ENCODE assay signal across 16 mouse cellular contexts in the genomic region with DNA sequence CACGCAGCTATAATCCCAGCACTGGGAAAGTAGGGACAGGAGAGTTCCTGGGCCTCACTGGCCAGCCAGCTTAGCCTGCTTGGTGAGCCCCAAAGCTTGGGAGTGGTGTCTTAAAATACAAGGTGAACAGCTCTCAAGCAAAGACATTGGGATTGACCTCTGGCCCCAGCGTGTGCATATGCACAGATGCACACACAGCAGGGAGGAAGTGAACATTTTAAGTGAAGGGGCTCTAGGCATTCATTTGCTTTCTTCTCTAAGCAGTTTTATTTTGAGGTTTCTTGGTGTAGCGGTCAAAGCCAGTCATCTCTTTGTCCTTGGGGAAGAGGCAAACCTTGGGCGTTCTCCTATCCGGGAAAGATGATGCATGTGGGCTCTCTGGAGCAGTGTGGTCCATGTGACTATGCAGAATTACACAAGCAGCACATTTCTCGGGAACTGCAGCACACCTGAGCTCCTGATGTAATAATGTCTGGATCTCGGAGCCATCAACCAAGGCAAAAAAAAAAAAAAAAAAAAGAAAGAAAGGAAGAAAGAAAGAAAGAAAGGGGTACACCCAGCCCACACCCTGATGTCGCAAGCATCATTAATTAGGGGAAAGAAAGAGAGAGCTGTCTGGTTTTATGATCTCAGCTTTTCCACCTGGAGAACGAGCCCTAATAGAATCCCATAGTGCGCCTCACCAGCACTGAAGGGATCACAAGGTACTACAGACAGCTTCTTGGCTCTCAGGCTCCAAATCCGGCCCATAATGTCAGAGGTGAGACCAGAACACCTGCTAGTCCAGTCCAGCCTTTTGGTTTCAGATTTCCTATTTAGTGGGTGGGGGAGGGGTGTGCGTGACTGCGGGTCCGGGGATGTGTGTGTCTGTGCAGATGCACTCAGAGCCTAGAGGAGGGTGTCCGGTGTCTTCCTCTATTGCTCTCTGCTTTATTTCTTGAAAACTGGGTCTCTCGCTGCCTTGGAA.
DNase-seq lines count a peak whose midpoint lies in the region; ATAC-seq and TF ChIP-seq lines count a peak whose summit lies in the region.
"Had no signal": no experiment of that assay in that cellular context is flagged by ENCODE, and none has a peak within 500 bp of the region (broad histone marks: within the 10 kb centered on the region; RNA-seq: fewer than 3 reads in every experiment).

No protein-coding gene starts in this region.

- no peak overlapping the region for H3K9ac ChIP-seq in midbrain, embryonic 11.5 days (ENCODE audit: low read length)
- no peak overlapping the region for H3K9ac ChIP-seq in midbrain, postnatal 0 days (replicated peaks; ENCODE audit: low read length, poor library complexity, severe bottlenecking)
- H3K9ac ChIP-seq in intestine, embryonic 16.5 days (ENCODE audit: low read depth, low read length), result no peak overlapping the region
- no peak overlapping the region for H3K9ac ChIP-seq in midbrain, embryonic 16.5 days (ENCODE audit: low read depth, low read length)
- H3K9ac ChIP-seq: heart, embryonic 13.5 days had no signal

- no peak for TF ChIP-seq CTCF in midbrain, postnatal 0 days (IDR thresholded peaks at IDR 0.05)

- no peak overlapping the region for H3K27ac ChIP-seq in midbrain, embryonic 11.5 days (ENCODE audit: low read depth, low read length)
- H3K27ac ChIP-seq in midbrain, postnatal 0 days (ENCODE audit: low read depth, low read length), result no peak overlapping the region
- no peak overlapping the region for H3K27ac ChIP-seq in intestine, embryonic 16.5 days (ENCODE audit: low read length)
- no peak overlapping the region for H3K27ac ChIP-seq in midbrain, embryonic 16.5 days (ENCODE audit: low read length)
- no peak overlapping the region for H3K27ac ChIP-seq in midbrain, embryonic 10.5 days (replicated peaks)
- H3K27ac ChIP-seq: heart, embryonic 13.5 days had no signal

- WGBS in midbrain, embryonic 11.5 days, result 83% methylated on average over 16 of the region's 16 CpGs
- 76% methylated on average over 16 of the region's 16 CpGs for WGBS in midbrain, postnatal 0 days
- WGBS in intestine, embryonic 16.5 days, result 68% methylated on average over 16 of the region's 16 CpGs
- WGBS in midbrain, embryonic 16.5 days, result 81% methylated on average over 16 of the region's 16 CpGs
- WGBS in midbrain, embryonic 10.5 days, result 85% methylated on average over 16 of the region's 16 CpGs

- no peak overlapping the region for H3K4me3 ChIP-seq in midbrain, embryonic 11.5 days (ENCODE audit: low read depth, low read length)
- no peak overlapping the region for H3K4me3 ChIP-seq in midbrain, postnatal 0 days (ENCODE audit: low read depth, low read length)
- no peak overlapping the region for H3K4me3 ChIP-seq in intestine, embryonic 16.5 days (ENCODE audit: low read length)
- H3K4me3 ChIP-seq in midbrain, embryonic 16.5 days (ENCODE audit: low read depth, low read length), result no peak overlapping the region
- H3K4me3 ChIP-seq in midbrain, embryonic 10.5 days, result no peak overlapping the region
- H3K4me3 ChIP-seq: heart, embryonic 13.5 days had no signal

- H3K36me3 ChIP-seq in midbrain, embryonic 11.5 days (ENCODE audit: control insufficient read depth, insufficient read depth, low read length), result no peaks in the 10 kb centered on the region
- no peaks in the 10 kb centered on the region for H3K36me3 ChIP-seq in midbrain, postnatal 0 days (ENCODE audit: insufficient read depth, low read length)
- no peaks in the 10 kb centered on the region for H3K36me3 ChIP-seq in intestine, embryonic 16.5 days (ENCODE audit: control insufficient read depth, insufficient read depth, low read length)
- H3K36me3 ChIP-seq in midbrain, embryonic 16.5 days (ENCODE audit: control insufficient read depth, insufficient read depth, low read length), result no peaks in the 10 kb centered on the region
- H3K36me3 ChIP-seq in midbrain, embryonic 10.5 days, result no peaks in the 10 kb centered on the region
- H3K36me3 ChIP-seq: heart, embryonic 13.5 days had no signal

- intact Hi-C loops in gastrocnemius, postnatal 36 days (cut with DNase I), result loop anchor here (10.0 kb wide), 1 partner anchor 98 kb away; no protein-coding TSS in a partner anchor

- no peak for ATAC-seq in midbrain, embryonic 11.5 days (ENCODE audit: low FRiP score)
- no peak for ATAC-seq in midbrain, postnatal 0 days (ENCODE audit: low FRiP score)
- ATAC-seq in intestine, embryonic 16.5 days, result peak; percentile 42
- no peak for ATAC-seq in midbrain, embryonic 16.5 days

- H3K9me3 ChIP-seq in midbrain, embryonic 11.5 days (ENCODE audit: control insufficient read depth, low read length), result no peaks in the 10 kb centered on the region
- H3K9me3 ChIP-seq in midbrain, postnatal 0 days (ENCODE audit: low read length), result no peaks in the 10 kb centered on the region
- H3K9me3 ChIP-seq in intestine, embryonic 16.5 days (ENCODE audit: control insufficient read depth, low read length), result no peaks in the 10 kb centered on the region
- no peaks in the 10 kb centered on the region for H3K9me3 ChIP-seq in midbrain, embryonic 16.5 days (replicated peaks; ENCODE audit: control insufficient read depth, low read length, poor library complexity, severe bottlenecking)
- H3K9me3 ChIP-seq in midbrain, embryonic 10.5 days (replicated peaks), result no peaks in the 10 kb centered on the region
- H3K9me3 ChIP-seq: heart, embryonic 13.5 days had no signal

- no peak overlapping the region for H3K4me2 ChIP-seq in midbrain, embryonic 11.5 days
- H3K4me2 ChIP-seq in midbrain, postnatal 0 days (ENCODE audit: low read depth, low read length, poor library complexity, severe bottlenecking), result no peak overlapping the region
- no peak overlapping the region for H3K4me2 ChIP-seq in intestine, embryonic 16.5 days (ENCODE audit: low read depth, low read length)
- H3K4me2 ChIP-seq in midbrain, embryonic 16.5 days (ENCODE audit: low read length), result no peak overlapping the region
- H3K4me2 ChIP-seq: heart, embryonic 13.5 days had no signal

- H3K4me1 ChIP-seq in midbrain, embryonic 11.5 days (ENCODE audit: control insufficient read depth, insufficient read depth, low read length), result no peaks in the 10 kb centered on the region
- H3K4me1 ChIP-seq in midbrain, postnatal 0 days (ENCODE audit: insufficient read depth, low read length), result no peaks in the 10 kb centered on the region
- H3K4me1 ChIP-seq in intestine, embryonic 16.5 days (ENCODE audit: control insufficient read depth, insufficient read depth, low read length), result peaks cover 17% of the 10 kb centered on the region
- H3K4me1 ChIP-seq in midbrain, embryonic 16.5 days (ENCODE audit: control insufficient read depth, insufficient read depth, low read length), result no peaks in the 10 kb centered on the region
- peaks cover 10% of the 10 kb centered on the region for H3K4me1 ChIP-seq in midbrain, embryonic 10.5 days

- peak; percentile 37 to 58 for DNase-seq in gastrocnemius, adult 8-10 months (ENCODE audit: low spot score in 2 of 2)
- DNase-seq in gastrocnemius, postnatal 36 days, result no peak
- DNase-seq in midbrain, embryonic 11.5 days (ENCODE audit: low spot score, missing footprints), result peak; percentile 78
- no peak for DNase-seq in midbrain, postnatal 0 days (ENCODE audit: low spot score)
- no peak for DNase-seq in midbrain, embryonic 10.5 days (ENCODE audit: low spot score)
- DNase-seq: adrenal gland, postnatal 25 days; cerebellum, adult 2 months; heart, adult 11 months; heart, postnatal 36 days; kidney, postnatal 36 days; lung, adult 18-20 months; right cerebral cortex, postnatal 25 days; thymus, postnatal 36 days had no signal

- no peaks in the 10 kb centered on the region; the same call in 1 of the 2 replicates for H3K27me3 ChIP-seq in midbrain, embryonic 11.5 days (ENCODE audit: control insufficient read depth, insufficient read depth, low read length)
- no peaks in the 10 kb centered on the region for H3K27me3 ChIP-seq in midbrain, postnatal 0 days (ENCODE audit: insufficient read depth, low read length)
- no peaks in the 10 kb centered on the region for H3K27me3 ChIP-seq in intestine, embryonic 16.5 days (replicated peaks; ENCODE audit: control insufficient read depth, insufficient read depth, low read length)
- no peaks in the 10 kb centered on the region for H3K27me3 ChIP-seq in midbrain, embryonic 16.5 days (ENCODE audit: control insufficient read depth, insufficient read depth, low read depth, low read length)
- H3K27me3 ChIP-seq in midbrain, embryonic 10.5 days (ENCODE audit: low read depth, poor library complexity, severe bottlenecking), result no peaks in the 10 kb centered on the region

Comparison
In these comparisons a context has a peak if more than half of its experiments do, and no peak if none do; other contexts are left out.
1. DNase-seq: peak in gastrocnemius, adult 8-10 months (2 of 2) and midbrain, embryonic 11.5 days (single experiment); none in gastrocnemius, postnatal 36 days (0 of 2), midbrain, postnatal 0 days (single experiment) and midbrain, embryonic 10.5 days (single experiment).